Mouse (Mus musculus) heart, adult 8-10 months (tissue): ENCODE measurements around the gene Ccn5. TPM values are rescaled to one million over a fixed set of nuclear protein-coding genes. Genes with fewer than 3 reads are reported as not detected.

Source experiments
- DNase-seq: peaks from one replicate; pipeline ENCODE4 v3.0.0; 2022; ENCODE audit warnings: low spot score
- total RNA-seq, 4 experiments: library from RNA; stranded (reverse); gene quantifications; 2 replicates each; pipeline ENCODE4 v1.2.4; 2022

The Ccn5 gene
- total RNA-seq, 4 experiments from 2014 or later: 0.65 to 2.6 (median 1.4) TPM

DNA sequence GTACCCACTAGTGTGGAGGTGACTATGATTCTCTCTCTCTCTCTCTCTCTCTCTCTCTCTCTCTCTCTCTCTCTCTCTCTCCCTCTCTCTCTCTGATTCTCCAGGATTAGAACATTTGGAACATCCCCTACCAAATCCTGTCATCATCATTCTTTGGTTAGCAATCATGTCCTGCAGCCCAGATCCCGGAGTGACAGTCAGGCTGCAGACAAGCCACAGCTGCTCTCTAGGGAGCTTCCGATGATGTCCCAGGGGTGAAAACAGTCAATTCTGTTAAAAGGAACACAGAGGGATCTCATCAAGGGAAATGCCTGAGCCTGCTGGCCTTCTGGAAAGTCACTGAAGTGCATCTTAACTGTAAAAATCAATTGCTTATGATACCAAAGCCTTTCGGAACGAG, 21.4 kb downstream of the Ccn5 start:
- DNase-seq: no peak

DNA sequence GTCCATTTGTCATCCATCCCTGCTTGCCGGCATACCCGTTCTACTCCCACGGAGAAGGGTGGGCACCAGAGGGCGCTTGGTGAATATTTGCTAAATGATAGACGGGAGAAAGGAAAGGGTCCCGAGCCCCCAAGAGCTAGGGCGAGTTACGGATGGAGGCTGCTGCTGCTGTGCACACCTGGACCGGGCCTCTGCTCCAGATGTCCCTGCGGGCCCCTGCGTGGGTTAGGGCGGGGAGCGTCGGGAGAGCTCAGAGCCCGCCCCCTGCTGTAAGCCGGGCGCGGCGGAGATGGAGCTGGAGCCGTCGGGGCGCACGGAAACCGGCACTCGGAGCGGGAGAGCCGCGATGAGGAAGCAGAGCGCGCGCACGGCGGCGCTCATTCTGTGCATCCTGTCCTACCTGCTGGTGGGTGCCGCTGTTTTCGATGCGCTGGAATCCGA, 32.8 kb downstream of the Ccn5 start, which contains the start of gene Kcnk15:
Gene Kcnk15 (plus strand): TSS at position 191 of the 441 bp plus-strand sequence.
- DNase-seq: no peak

DNA sequence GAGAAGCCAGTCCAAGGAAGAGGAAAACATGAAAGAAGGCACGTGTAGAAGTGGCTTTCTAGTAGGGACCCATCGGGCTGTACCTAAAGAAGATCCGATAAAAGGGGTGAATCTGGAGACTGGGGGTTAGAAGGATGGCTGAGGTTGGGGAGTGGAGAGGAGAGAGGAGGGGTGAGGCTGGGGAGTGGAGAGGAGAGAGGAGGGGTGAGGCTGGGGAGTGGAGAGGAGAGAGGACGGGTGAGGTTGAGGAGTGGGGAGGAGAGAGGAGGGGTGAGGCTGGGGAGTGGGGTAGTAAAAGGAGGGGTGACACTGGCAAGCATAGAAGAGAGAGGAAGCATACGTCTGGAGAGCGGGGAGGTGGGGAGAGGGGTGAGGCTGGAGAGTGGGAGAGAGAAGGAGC, 36.6 kb downstream of the Ccn5 start:
- no peak for DNase-seq

DNA sequence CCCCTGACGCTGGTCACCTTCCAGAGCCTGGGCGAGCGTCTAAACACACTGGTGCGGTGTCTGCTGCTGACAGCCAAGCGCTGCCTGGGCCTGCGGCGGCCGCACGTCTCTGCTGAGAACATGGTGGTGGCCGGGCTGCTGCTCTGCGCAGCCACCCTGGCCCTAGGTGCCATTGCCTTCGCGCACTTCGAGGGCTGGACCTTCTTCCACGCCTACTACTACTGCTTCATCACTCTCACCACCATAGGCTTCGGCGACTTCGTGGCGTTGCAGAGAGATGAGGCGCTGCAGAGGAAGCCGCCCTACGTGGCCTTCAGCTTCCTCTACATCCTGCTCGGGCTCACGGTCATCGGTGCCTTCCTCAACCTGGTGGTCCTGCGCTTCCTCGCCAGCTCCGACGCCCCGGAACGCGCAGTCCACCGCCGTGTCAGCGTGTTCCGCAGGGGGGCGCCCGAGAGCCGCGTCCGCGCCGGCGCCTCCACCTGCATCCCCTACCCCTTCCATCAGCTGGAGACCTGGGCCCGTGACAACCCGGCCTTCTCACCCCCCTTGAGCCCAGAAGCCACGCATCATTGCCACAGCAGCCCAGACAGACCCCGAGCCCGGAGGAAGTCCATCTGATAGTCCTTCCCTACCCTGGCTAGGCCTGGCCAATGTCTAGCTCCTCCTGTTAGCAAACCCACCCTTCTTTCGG, 37.7 kb downstream of the Ccn5 start:
- no peak for DNase-seq

DNA sequence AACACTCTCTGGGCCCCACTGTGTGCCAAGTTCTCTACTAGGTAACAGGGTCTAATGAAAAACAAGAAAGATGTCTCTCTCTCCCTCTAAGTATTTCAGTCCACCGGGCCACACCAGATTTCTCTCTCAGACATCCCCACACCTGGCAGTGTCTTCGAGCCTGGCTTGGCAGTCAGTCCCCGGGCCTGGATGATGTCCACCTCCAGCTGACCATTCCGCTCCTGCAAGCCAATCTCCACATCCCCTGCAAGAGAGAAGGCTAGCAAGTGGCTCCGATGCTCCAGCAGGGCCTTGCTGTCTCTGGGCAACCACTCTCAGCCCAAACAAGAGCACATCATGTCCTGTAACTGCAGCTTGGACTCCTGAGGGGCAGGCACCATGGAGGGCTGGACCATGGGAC, 44.6 kb downstream of the Ccn5 start:
- no peak for DNase-seq

DNA sequence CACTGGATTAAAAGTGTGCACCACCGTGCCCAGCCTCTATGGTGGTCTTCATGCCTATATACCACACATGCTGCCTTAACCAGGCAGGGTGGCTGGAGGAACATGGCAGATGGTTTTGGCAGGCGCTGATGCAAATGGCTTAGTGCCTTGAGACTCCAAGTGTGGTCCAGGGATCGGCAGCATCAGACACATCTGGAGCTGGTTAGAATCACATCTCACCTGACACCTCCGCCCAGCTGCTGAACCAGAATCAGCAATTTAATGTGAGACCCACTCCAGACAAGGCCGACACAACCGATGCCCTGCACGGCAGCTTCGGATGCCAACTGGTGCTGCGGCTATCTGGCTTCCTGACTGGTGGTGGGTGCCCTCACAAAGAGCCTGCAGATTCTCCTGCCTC, 45.4 kb downstream of the Ccn5 start:
- no peak for DNase-seq

DNA sequence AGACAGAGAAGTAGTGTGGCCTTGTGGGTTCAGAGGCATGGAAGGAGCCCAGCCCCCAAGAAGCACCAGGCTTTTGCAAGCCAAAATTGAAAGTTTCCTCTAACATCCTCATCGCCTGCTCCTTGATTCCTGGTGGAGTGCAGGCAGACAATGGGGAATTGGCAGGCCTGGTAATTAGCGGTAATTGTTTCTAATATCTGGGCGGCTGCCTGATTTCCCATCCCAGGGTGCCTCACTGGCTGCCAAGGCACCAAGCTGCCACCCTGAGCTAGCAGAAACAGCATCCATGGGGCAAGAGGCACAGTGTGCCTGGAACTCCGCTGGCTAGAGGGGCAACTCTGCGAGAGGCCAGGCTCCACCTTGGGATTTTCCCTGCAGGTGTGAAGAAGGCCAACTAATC, 49.1 kb downstream of the Ccn5 start:
- no peak for DNase-seq

DNA sequence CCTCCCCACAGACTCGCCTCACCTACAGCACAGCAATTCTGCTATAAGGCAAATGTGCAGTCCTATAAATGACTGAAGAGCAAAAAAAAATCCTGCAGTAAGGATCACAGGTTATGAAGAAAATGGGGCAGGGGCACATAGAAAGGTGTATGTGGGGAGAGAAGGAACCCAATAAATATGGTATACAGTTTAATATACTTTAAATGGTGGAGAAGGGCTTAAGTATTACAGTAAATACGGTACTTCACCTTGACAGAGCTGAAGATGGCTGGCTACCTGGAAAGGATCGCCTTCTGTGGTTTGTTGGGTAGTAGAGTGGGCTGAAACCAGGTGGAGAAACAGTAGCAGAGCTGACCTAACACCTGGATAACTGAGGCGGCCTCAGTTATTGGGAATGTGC, 50.6 kb downstream of the Ccn5 start:
- no peak for DNase-seq

DNA sequence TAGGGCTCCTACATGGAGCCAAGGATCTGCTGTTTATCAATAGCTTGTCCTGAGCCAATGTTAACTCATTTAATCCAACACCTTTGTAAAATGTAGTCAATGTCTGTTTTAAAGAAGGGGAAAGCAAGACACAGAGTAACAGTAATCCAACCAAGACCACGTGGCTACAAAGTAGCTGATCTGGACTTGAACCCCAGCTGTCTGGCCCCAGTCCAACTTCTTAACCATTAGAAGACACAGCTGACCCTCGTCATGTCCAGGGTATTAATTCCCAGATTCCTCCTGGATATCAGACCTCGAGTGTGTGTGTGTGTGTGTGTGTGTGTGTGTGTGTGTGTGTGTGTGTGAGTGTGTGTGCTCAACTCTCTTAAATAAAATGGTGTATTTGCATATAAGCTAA, 51.2 kb downstream of the Ccn5 start:
- DNase-seq: no peak

DNA sequence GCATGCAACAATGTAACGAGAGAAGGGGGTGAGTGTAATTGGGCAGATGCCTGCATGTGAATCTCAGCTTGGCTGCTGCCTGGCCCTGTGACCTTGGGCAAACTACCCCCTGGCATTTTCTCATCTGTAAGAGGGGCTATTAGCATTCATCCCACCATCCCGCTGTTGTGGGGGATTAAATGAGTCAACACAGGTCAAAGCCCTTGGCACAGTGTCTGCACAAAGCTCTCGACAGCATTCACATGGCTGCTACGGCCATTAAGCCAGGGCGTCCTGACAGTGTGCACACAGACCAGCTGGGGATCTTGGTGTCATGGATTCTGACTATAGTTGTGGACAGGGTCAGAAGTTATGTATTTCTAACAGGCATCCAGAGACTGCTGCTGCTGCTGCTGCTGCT, 54.2 kb downstream of the Ccn5 start:
- no peak for DNase-seq

DNA sequence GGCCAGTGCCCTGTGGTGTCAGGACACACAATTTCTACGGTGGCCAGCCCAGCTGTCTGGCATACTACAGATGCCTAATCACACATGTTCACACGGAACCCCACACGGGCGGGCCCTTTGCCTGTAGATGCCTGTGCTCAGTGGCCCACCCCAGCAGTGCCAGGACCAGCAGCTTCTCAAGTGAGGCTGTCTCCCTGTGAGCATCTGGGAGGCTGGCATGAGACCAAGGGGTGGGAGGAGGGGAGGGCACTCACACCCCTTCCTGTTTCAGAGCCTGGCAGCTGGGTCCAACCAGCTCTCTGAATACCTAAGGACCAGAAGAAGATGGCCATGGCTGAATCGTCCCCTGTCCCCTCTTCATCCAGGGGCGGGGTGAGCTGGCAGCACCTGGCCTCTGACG, 54.8 kb downstream of the Ccn5 start:
- DNase-seq: no peak

DNA sequence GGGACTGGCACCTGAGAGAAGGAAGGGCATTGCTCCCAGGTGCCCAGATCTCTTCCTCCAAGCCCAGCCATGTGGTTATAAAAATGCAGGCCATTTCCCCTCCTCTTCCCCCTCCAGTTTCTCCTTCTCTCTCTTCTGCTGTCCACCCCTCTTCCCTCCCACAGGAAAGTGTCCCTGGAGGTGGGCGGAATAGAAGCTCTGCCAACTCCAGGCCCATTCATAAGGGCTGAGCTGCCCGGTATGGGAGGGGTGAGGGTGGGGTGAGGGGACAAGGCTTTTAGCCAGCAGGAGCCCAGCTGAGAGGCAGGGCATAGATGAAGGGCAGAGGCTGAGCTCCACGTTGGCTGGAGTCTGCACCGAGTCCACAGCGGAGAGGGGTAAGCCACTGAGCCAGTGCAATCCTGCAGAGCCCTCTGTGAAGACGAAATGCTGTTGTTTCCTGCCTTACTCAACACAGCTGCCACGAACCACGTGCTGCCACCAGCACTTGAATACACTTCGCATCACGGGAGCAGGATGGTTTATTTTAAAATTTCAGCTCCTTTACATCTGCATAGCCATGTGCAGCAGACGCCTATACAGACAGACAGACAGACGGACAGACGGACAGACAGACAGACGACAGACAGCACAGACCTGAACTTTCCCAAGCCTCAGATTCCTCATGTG, 56.3 kb downstream of the Ccn5 start:
- no peak for DNase-seq

DNA sequence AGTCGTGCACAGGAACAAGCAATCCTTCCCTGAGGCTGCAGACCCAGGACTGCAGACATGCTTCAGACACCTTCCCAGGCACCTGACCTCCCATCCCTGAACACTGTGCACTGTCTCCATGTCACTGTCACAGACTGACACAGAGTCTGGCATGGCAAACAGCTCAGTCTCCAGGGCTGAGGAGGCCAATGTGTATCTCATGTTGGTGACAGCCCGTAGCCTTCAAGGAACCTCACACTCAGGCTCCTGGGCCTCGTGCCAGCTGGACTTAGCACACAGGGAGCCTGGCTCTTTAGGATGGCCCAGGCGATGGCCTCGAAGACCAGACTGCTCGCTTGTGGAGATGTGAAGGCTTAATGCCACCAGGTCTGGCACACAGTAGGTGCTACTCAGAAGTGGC, 60.2 kb downstream of the Ccn5 start:
- DNase-seq: no peak

Other genes starting within 250 kb of the Ccn5 start
- gene Ttpal, start 218.5 kb upstream of the Ccn5 start, total RNA-seq: 10 to 100 TPM in 2 of 4 experiments, 1 to 10 TPM in 2; 7.4 to 15.0 (median 11.4) TPM
- gene Serinc3, start 175.7 kb upstream of the Ccn5 start, total RNA-seq: 100 to 1,000 TPM; 272 to 302 (median 297) TPM
- 100 to 1,000 TPM; 214 to 247 (median 224) TPM for gene Pkig, start 162.5 kb upstream of the Ccn5 start, total RNA-seq
- 1 to 10 TPM in 2 of 4 experiments, under 1 TPM in 2; 0.46 to 1.2 (median 0.89) TPM for gene Ada, start 70.6 kb upstream of the Ccn5 start, total RNA-seq
- gene Kcnk15, start 32.8 kb downstream of the Ccn5 start, total RNA-seq: not detected
- gene Rims4, start 97.8 kb downstream of the Ccn5 start, total RNA-seq: 1 to 10 TPM; 1.6 to 2.6 (median 1.8) TPM
- gene Ywhab, start 174.1 kb downstream of the Ccn5 start, total RNA-seq: 10 to 100 TPM; 66.1 to 76.5 (median 72.0) TPM
- 1 to 10 TPM in 1 of 4 experiments, under 1 TPM in 1, not detected in 2; 0.40 to 1.4 TPM for gene Pabpc1l, start 204.6 kb downstream of the Ccn5 start, total RNA-seq
- gene Stk4, start 249.5 kb downstream of the Ccn5 start, total RNA-seq: 10 to 100 TPM; 14.1 to 21.5 (median 16.9) TPM